Mouse (Mus musculus) heart, postnatal 0 days (tissue): ENCODE results near the gene Cpz. TPM values are rescaled to one million over a fixed set of nuclear protein-coding genes. Genes with fewer than 3 reads are reported as not detected.

Experiments used
- ATAC-seq: fragments of 200-750 bp; cut with Nextera tagmentation; 2 replicates; pipeline ENCODE4 v1.8.0; 2017; ENCODE audit warnings: low read depth, moderate number of reproducible peaks, moderate library complexity; ENCODE audit not compliant: insufficient read depth
- DNase-seq: peaks from one replicate; pipeline ENCODE4 v3.0.0-alpha.2; 2016; ENCODE audit warnings: low spot score
- H3K27ac ChIP-seq: fragments of 300-500 bp; sonication (generic); 2 replicates; pipeline ENCODE4 v1.5.1; 2014; ENCODE audit warnings: low read depth, mild to moderate bottlenecking
- H3K27me3 ChIP-seq: fragments of 300-500 bp; sonication (generic); 2 replicates; pipeline ENCODE4 v1.6.1; 2014; ENCODE audit warnings: low read length, mixed read lengths; ENCODE audit not compliant: control insufficient read depth, insufficient read depth
- H3K36me3 ChIP-seq: fragments of 300-500 bp; sonication (generic); replicated peaks from 2 replicates; pipeline ENCODE4 v1.6.1; 2014; ENCODE audit warnings: low read length, mixed read lengths; ENCODE audit not compliant: control insufficient read depth, insufficient read depth
- H3K4me1 ChIP-seq: fragments of 300-500 bp; sonication (generic); 2 replicates; pipeline ENCODE4 v1.6.1; 2014; ENCODE audit warnings: antibody characterized with exemption; ENCODE audit not compliant: control insufficient read depth, insufficient read depth
- H3K4me2 ChIP-seq: fragments of 300-500 bp; sonication (generic); 2 replicates; pipeline ENCODE4 v1.6.1; 2014; ENCODE audit warnings: low read depth, mild to moderate bottlenecking, low read length, moderate library complexity
- H3K4me3 ChIP-seq: fragments of 300-500 bp; sonication (generic); 2 replicates; pipeline ENCODE4 v1.5.1; 2014; ENCODE audit warnings: low read depth, low read length
- H3K9ac ChIP-seq: fragments of 300-500 bp; sonication (generic); replicated peaks from 2 replicates; pipeline ENCODE4 v1.6.1; 2014; ENCODE audit warnings: low read depth, low read length, mixed read lengths
- H3K9me3 ChIP-seq: fragments of 300-500 bp; sonication (generic); replicated peaks from 2 replicates; pipeline ENCODE4 v1.6.1; 2016; ENCODE audit warnings: low read length; ENCODE audit not compliant: control insufficient read depth
- CTCF ChIP-seq: IDR thresholded peaks from 2 replicates; pipeline ENCODE4 v1.5.1; 2016; ENCODE audit warnings: antibody characterized with exemption, control low read depth, low read depth
- EP300 ChIP-seq: IDR thresholded peaks from 2 replicates; pipeline ENCODE4 v1.6.1; 2016; ENCODE audit warnings: antibody characterized with exemption, low read depth
- WGBS: fragments of 180-500 bp; shearing (Covaris S2); extraction: QIAGEN DNeasy Blood & Tissue Kit; methylation state at CpG from one replicate; pipeline ENCODE4 v1.1.7; 2014; 5-methylcytosine and 5-hydroxymethylcytosine counted together
- polyA plus RNA-seq: library from polyadenylated mRNA; unstranded; fragments of >200 nt; fragmentation: Nextera tagmentation; extraction: Ambion mirVana; gene quantifications from 2 replicates; pipeline ENCODE4 v1.2.1, GENCODE M21; 2015
- total RNA-seq: library from RNA; depleted of rRNA; stranded (reverse); fragments of >200 nt; gene quantifications from 2 replicates; pipeline ENCODE4 v1.2.3, GENCODE M21; 2014; ENCODE audit warnings: low replicate concordance; rRNA removed

Cpz gene
- total and polyA plus RNA-seq, 2 experiments from 2014 or later: 3.8 to 6.8 TPM

GRCm38 (mm10) chr5:35454187-35454800 is 71.2 kb downstream of the Cpz start:
- ATAC-seq (no peak), DNase-seq (no peak)
- WGBS: 70% methylated on average over 17 of the region's 17 CpGs
- TF ChIP-seq CTCF: no peak
- no peak for TF ChIP-seq EP300
- Histone ChIP-seq H3K4me3 (no peak overlapping the region), H3K27ac (no peak overlapping the region), H3K4me1 (no peaks in the 10 kb centered on the region), H3K9me3 (no peaks in the 10 kb centered on the region), H3K27me3 (0 out of 2 replicates have a peak, but pooled peaks cover 11% of the 10 kb centered on the region), H3K4me2 (no peak overlapping the region), H3K36me3 (no peaks in the 10 kb centered on the region), H3K9ac (no peak overlapping the region)

Other genes with a start within 250 kb of the Cpz start
- gene Adra2c, start 247.4 kb downstream of the Cpz start, total RNA-seq: 0.76 TPM in 1 of 2 replicates, not detected in the other
- not detected in 2 replicates for gene Adra2c, start 247.4 kb downstream of the Cpz start, polyA plus RNA-seq
- gene Hmx1, start 136.6 kb downstream of the Cpz start, total RNA-seq: not detected in 2 replicates
- not detected in 2 replicates for gene Hmx1, start 136.6 kb downstream of the Cpz start, polyA plus RNA-seq
- gene Trmt44, start 49.4 kb upstream of the Cpz start, total RNA-seq: 7.3 and 8.1 TPM in 2 replicates
- gene Trmt44, start 49.4 kb upstream of the Cpz start, polyA plus RNA-seq: 2.4 and 2.6 TPM in 2 replicates
- gene Acox3, start 57.3 kb upstream of the Cpz start, total RNA-seq: 26.8 and 31.2 TPM in 2 replicates
- gene Acox3, start 57.3 kb upstream of the Cpz start, polyA plus RNA-seq: 11.9 and 13.4 TPM in 2 replicates
- 43.3 and 49.5 TPM in 2 replicates for gene Htra3, start 154.1 kb upstream of the Cpz start, total RNA-seq
- gene Htra3, start 154.1 kb upstream of the Cpz start, polyA plus RNA-seq: 17.2 and 19.2 TPM in 2 replicates
- 11.4 and 15.2 TPM in 2 replicates for gene Sh3tc1, start 214.3 kb upstream of the Cpz start, total RNA-seq
- 6.8 and 9.4 TPM in 2 replicates for gene Sh3tc1, start 214.3 kb upstream of the Cpz start, polyA plus RNA-seq
- gene Ablim2, start 232.2 kb upstream of the Cpz start, total RNA-seq: 10.9 and 22.1 TPM in 2 replicates
- 8.3 and 8.8 TPM in 2 replicates for gene Ablim2, start 232.2 kb upstream of the Cpz start, polyA plus RNA-seq